Mouse (Mus musculus) stomach, postnatal 0 days (tissue): ENCODE data around the gene Samd13.

Experiments used
- CTCF ChIP-seq: IDR thresholded peaks from 2 replicates; pipeline ENCODE4 v1.5.1; 2016; ENCODE audit warnings: antibody characterized with exemption, low read depth, mild to moderate bottlenecking, moderate library complexity
- EP300 ChIP-seq: optimal IDR thresholded peaks from 2 replicates; pipeline ENCODE3; 2016; ENCODE audit warnings: antibody characterized with exemption

DNA sequence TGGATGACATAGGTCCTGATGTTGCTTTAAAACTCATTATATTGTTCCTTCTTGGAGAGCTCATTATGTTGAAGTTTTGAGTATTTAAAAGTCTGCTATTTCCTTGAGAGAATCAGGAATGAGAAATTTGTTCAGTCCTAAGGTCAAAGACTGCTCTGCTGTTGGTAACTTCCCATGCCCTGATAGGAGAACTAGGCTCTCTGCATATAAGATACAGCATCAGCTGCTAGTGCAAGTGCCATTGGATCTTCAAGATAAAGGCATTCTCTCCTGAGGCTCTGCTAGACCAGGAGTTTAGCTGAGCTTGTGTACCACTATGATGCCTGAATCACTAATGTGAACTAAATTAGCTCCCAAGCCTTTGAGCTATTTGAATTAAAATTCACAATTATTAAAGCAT, 67.4 kb downstream of the Samd13 start:
- TF ChIP-seq CTCF (no peak), EP300 (no peak)
